Mouse (Mus musculus): ENCODE measurements at regions not wholly inside any gene's neighbourhood (a gene's known extent, or its start where the extent isn't known, plus 50 kb on each side); places are given as distances from the start of the nearest gene placed in this dataset.
"Not testable (repeated sequence)": the region's sequence is repeated elsewhere in the genome, so short reads cannot be mapped to it uniquely, and the experiment has no call there.

GRCm38 (mm10) chr1:4653937-4654336 is 153.8 kb upstream of the Gm37988 start:
- Histone ChIP-seq H3K27ac (ENCODE audit: insufficient read depth, low read depth, low read length) (peak overlapping the region; percentile 7; the same call in 1 of the 2 replicates), H3K27me3 (replicated peaks; ENCODE audit: control insufficient read depth, insufficient read depth, low read length) (no peaks in the 10 kb centered on the region), H3K36me3 (ENCODE audit: control insufficient read depth, insufficient read depth, low read length) (no peaks in the 10 kb centered on the region), H3K4me1 (ENCODE audit: control insufficient read depth, insufficient read depth, low read length) (no peaks in the 10 kb centered on the region), H3K4me3 (ENCODE audit: insufficient read depth, low read depth, low read length) (no peak overlapping the region)
- 15% methylated on average over 7 of the region's 7 CpGs for WGBS
- peak; percentile 74 for DNase-seq
- TF ChIP-seq POLR2A (IDR thresholded peaks at IDR 0.05; ENCODE audit: low read depth, low read length) (no peak), CTCF (conservative IDR thresholded peaks at IDR 0.05; ENCODE audit: insufficient read depth, insufficient read length, low read depth, low read length) (no peak)

- Histone ChIP-seq H3K4me3 (ENCODE audit: insufficient read depth, low read depth, low read length) (no peak overlapping the region), H3K27me3 (replicated peaks; ENCODE audit: control insufficient read depth, insufficient read depth, low read length) (no peaks in the 10 kb centered on the region), H3K27ac (ENCODE audit: insufficient read depth, low read depth, low read length) (no peak overlapping the region), H3K36me3 (ENCODE audit: control insufficient read depth, insufficient read depth, low read length) (no peaks in the 10 kb centered on the region), H3K4me1 (ENCODE audit: control insufficient read depth, insufficient read depth, low read length) (no peaks in the 10 kb centered on the region)
- TF ChIP-seq POLR2A (IDR thresholded peaks at IDR 0.05; ENCODE audit: low read depth, low read length) (no peak), CTCF (conservative IDR thresholded peaks at IDR 0.05; ENCODE audit: insufficient read depth, insufficient read length, low read depth, low read length) (no peak)
- DNase-seq: peak; percentile 9
Measured at GRCm38 (mm10) chr1:4655252-4655651, 152.4 kb upstream of the Gm37988 start.

DNA sequence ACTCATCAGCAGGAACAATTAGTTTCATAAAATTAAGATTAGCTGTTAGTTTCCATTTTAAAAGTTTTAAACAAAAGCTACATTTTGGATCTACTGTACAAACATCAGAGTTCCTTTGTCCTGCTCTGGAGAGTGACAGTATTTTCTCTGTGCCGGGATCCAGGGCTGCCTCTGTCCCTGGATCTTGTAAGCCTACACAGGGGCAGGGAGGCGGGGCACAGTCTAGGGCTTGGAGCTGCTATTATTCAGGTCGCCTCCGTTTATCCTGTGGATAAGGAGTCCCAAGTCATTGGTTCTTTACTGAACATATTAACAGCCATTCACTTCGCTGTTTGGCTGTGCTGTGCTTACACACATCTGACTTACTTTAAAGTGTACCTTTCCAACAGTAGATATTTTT is 150.8 kb upstream of the Gm37988 start:
- H3K27me3 ChIP-seq (replicated peaks; ENCODE audit: control insufficient read depth, insufficient read depth, low read length): no peaks in the 10 kb centered on the region
- no peak overlapping the region for H3K27ac ChIP-seq (ENCODE audit: insufficient read depth, low read depth, low read length)
- TF ChIP-seq CTCF (conservative IDR thresholded peaks at IDR 0.05; ENCODE audit: insufficient read depth, insufficient read length, low read depth, low read length): no peak
- no peak for TF ChIP-seq POLR2A (IDR thresholded peaks at IDR 0.05; ENCODE audit: low read depth, low read length)
- no peak for DNase-seq
- H3K4me3 ChIP-seq (ENCODE audit: insufficient read depth, low read depth, low read length): no peak overlapping the region
- no peaks in the 10 kb centered on the region for H3K36me3 ChIP-seq (ENCODE audit: control insufficient read depth, insufficient read depth, low read length)
- H3K4me1 ChIP-seq (ENCODE audit: control insufficient read depth, insufficient read depth, low read length): no peaks in the 10 kb centered on the region
- WGBS: 67% methylated on average over 5 of the region's 5 CpGs

- not testable (repeated sequence) for H3K27me3 ChIP-seq (replicated peaks; ENCODE audit: control insufficient read depth, insufficient read depth, low read length); H3K4me3 ChIP-seq (ENCODE audit: insufficient read depth, low read depth, low read length); DNase-seq; H3K36me3 ChIP-seq (ENCODE audit: control insufficient read depth, insufficient read depth, low read length); H3K4me1 ChIP-seq (ENCODE audit: control insufficient read depth, insufficient read depth, low read length); H3K27ac ChIP-seq (ENCODE audit: insufficient read depth, low read depth, low read length)
- 93% methylated on average over 7 of the region's 7 CpGs for WGBS
Measured at GRCm38 (mm10) chr1:4660081-4660480, 147.6 kb upstream of the Gm37988 start.

GRCm38 (mm10) chr1:4660616-4661015 is 147.1 kb upstream of the Gm37988 start:
- not testable (repeated sequence) for H3K4me1 ChIP-seq (ENCODE audit: control insufficient read depth, insufficient read depth, low read length); DNase-seq; H3K27me3 ChIP-seq (replicated peaks; ENCODE audit: control insufficient read depth, insufficient read depth, low read length); H3K27ac ChIP-seq (ENCODE audit: insufficient read depth, low read depth, low read length); H3K36me3 ChIP-seq (ENCODE audit: control insufficient read depth, insufficient read depth, low read length); H3K4me3 ChIP-seq (ENCODE audit: insufficient read depth, low read depth, low read length)
- WGBS: 96% methylated on average over 5 of the region's 5 CpGs

DNA sequence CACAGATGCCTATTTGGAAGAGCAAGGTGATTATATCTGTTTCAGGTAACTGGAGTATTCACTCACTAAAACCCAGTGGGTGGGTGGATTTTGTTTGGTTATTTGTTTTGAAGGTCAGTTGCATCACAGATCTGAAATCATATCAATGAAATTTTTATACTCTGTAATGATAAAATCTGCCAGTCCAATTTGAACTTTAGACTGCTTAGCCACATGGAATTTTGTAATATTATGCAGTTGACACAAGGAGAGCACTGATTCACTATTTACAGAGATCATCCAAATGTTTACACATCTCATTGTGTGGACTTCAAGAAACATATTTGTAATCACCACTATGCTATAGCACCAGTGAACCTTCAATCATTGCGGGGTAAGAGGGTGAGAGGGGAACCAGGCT is 145.9 kb upstream of the Gm37988 start:
- no peak overlapping the region for H3K27ac ChIP-seq (ENCODE audit: insufficient read depth, low read depth, low read length)
- no peak for DNase-seq
- H3K4me3 ChIP-seq (ENCODE audit: insufficient read depth, low read depth, low read length): no peak overlapping the region
- no peaks in the 10 kb centered on the region for H3K4me1 ChIP-seq (ENCODE audit: control insufficient read depth, insufficient read depth, low read length)
- H3K27me3 ChIP-seq (replicated peaks; ENCODE audit: control insufficient read depth, insufficient read depth, low read length): no peaks in the 10 kb centered on the region
- H3K36me3 ChIP-seq (ENCODE audit: control insufficient read depth, insufficient read depth, low read length): no peaks in the 10 kb centered on the region
- TF ChIP-seq CTCF (conservative IDR thresholded peaks at IDR 0.05; ENCODE audit: insufficient read depth, insufficient read length, low read depth, low read length): no peak
- TF ChIP-seq POLR2A (IDR thresholded peaks at IDR 0.05; ENCODE audit: low read depth, low read length): no peak
- 100% methylated on average over 1 of the region's 1 CpGs for WGBS

GRCm38 (mm10) chr1:4669732-4670131 is 138.0 kb upstream of the Gm37988 start:
- DNase-seq: peak; percentile 33
- no peak for TF ChIP-seq POLR2A (IDR thresholded peaks at IDR 0.05; ENCODE audit: low read depth, low read length)
- 0 out of 2 replicates have a peak, but pooled peaks have one; percentile 27 for TF ChIP-seq CTCF (conservative IDR thresholded peaks at IDR 0.05; ENCODE audit: insufficient read depth, insufficient read length, low read depth, low read length)
- no peak overlapping the region for H3K4me3 ChIP-seq (ENCODE audit: insufficient read depth, low read depth, low read length)
- 38% methylated on average over 1 of the region's 1 CpGs for WGBS
- no peak overlapping the region for H3K27ac ChIP-seq (ENCODE audit: insufficient read depth, low read depth, low read length)
- no peaks in the 10 kb centered on the region for H3K36me3 ChIP-seq (ENCODE audit: control insufficient read depth, insufficient read depth, low read length)
- peaks cover 6% of the 10 kb centered on the region; the same call in 1 of the 2 replicates for H3K4me1 ChIP-seq (ENCODE audit: control insufficient read depth, insufficient read depth, low read length)
- H3K27me3 ChIP-seq (replicated peaks; ENCODE audit: control insufficient read depth, insufficient read depth, low read length): no peaks in the 10 kb centered on the region

Measured in kidney, adult 2 months (tissue).